Mouse (Mus musculus) myocyte (in vitro differentiated cells): ENCODE measurements around the gene Il12b. TPM values are rescaled to one million over a fixed set of nuclear protein-coding genes. Genes with fewer than 3 reads are reported as not detected.

ENCODE experiments used
- H3K27me3 ChIP-seq: one replicate; pipeline ENCODE4 v1.6.1; 2011; ENCODE audit not compliant: control insufficient read depth, insufficient read depth, insufficient read length
- H3K36me3 ChIP-seq: one replicate; pipeline ENCODE4 v1.6.1; 2011; ENCODE audit not compliant: control insufficient read depth, insufficient read depth
- H3K4me2 ChIP-seq: one replicate; pipeline ENCODE4 v1.6.1; 2011; ENCODE audit warnings: low read depth, control low read depth
- H3K4me3 ChIP-seq: one replicate; pipeline ENCODE4 v1.5.1; 2011; ENCODE audit warnings: mild to moderate bottlenecking, control low read depth, moderate library complexity
- H3K79me2 ChIP-seq: one replicate; pipeline ENCODE4 v1.6.1; 2011; ENCODE audit not compliant: control insufficient read depth, insufficient read depth
- H3ac ChIP-seq: one replicate; pipeline ENCODE4 v1.6.1; 2011; ENCODE audit not compliant: control insufficient read depth, insufficient read length
- CEBPB ChIP-seq: IDR thresholded peaks from 2 replicates; pipeline ENCODE4 v1.6.1; 2011; ENCODE audit warnings: mild to moderate bottlenecking, moderate library complexity; ENCODE audit not compliant: poor library complexity, insufficient read depth, severe bottlenecking
- E2F4 ChIP-seq: IDR thresholded peaks from one replicate; pipeline ENCODE4 v1.6.1; 2011; ENCODE audit warnings: mild to moderate bottlenecking, control low read depth, moderate library complexity; ENCODE audit not compliant: insufficient read depth
- MAX ChIP-seq: IDR thresholded peaks from one replicate; pipeline ENCODE4 v1.6.1; 2011; ENCODE audit warnings: low read depth, mild to moderate bottlenecking, control low read depth
- MYOD1 ChIP-seq, 3 experiments: IDR thresholded peaks; one replicate each; pipeline ENCODE4 v1.6.1; 2011; ENCODE audit warnings: control low read depth in 2 of 3, low read depth in 2 of 3, mild to moderate bottlenecking in 2 of 3, moderate library complexity in 1 of 3; ENCODE audit not compliant: insufficient read length in 2 of 3, control insufficient read depth in 1 of 3
- MYOG ChIP-seq, 3 experiments: IDR thresholded peaks; one replicate each; pipeline ENCODE4 v1.6.1; 2011; ENCODE audit warnings: control low read depth in 2 of 3, low read depth in 2 of 3, mild to moderate bottlenecking in 2 of 3; ENCODE audit not compliant: insufficient read length in 2 of 3, control insufficient read depth in 1 of 3, insufficient read depth in 1 of 3
- POLR2A ChIP-seq: IDR thresholded peaks from one replicate; pipeline ENCODE4 v1.6.1; 2011; ENCODE audit warnings: low read depth, mild to moderate bottlenecking, control low read depth, moderate library complexity; ENCODE audit not compliant: insufficient read length
- POLR2AphosphoS2 ChIP-seq: IDR thresholded peaks from one replicate; pipeline ENCODE4 v1.6.1; 2011; ENCODE audit warnings: low read depth, control low read depth; ENCODE audit not compliant: insufficient read length
- REST ChIP-seq: IDR thresholded peaks from one replicate; pipeline ENCODE4 v1.6.1; 2011; ENCODE audit warnings: mild to moderate bottlenecking, control low read depth, moderate library complexity; ENCODE audit not compliant: insufficient read depth, insufficient read length
- SRF ChIP-seq: IDR thresholded peaks from one replicate; pipeline ENCODE4 v1.6.1; 2011; ENCODE audit warnings: low read depth; ENCODE audit not compliant: control insufficient read depth, insufficient read length
- TCF12 ChIP-seq: IDR thresholded peaks from one replicate; pipeline ENCODE4 v1.6.1; 2011; ENCODE audit warnings: mild to moderate bottlenecking, control low read depth; ENCODE audit not compliant: poor library complexity, insufficient read depth, severe bottlenecking
- TCF3 ChIP-seq: IDR thresholded peaks from one replicate; pipeline ENCODE4 v1.6.1; 2011; ENCODE audit warnings: low read depth, control low read depth; ENCODE audit not compliant: insufficient read length
- USF1 ChIP-seq: IDR thresholded peaks from one replicate; pipeline ENCODE4 v1.6.1; 2011; ENCODE audit warnings: low read depth, mild to moderate bottlenecking, control low read depth, moderate library complexity
- polyA plus RNA-seq: library from polyadenylated mRNA; unstranded; fragments of >200 nt; fragmentation: generic; extraction: Trizol; gene quantifications from one replicate; pipeline ENCODE4 v1.2.1, GENCODE M21; 2012; ENCODE audit warnings: missing spikeins

Gene Il12b
- polyA plus RNA-seq, 1 experiment, result not detected

DNA sequence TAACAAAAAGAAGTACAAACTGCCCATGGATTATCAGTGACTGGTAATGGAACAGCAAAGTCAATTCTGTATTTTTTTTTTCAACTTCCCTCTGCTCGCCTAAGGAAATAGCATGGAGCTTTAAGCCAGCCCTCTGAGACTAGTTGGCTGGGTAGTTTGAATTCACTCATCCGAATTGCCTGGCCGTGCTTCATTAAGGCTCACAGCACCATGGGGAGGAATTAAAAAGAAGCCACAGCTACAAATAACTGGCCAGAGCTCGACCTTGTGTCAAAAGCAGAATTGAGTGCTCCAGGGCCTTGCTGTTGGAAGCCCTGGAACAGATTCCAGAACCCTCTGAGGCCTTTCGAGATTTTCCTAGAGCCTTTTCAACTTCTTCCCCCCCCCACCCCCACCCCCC, 8.8 kb downstream of the Il12b start:
- Histone ChIP-seq H3ac (no peak overlapping the region), H3K79me2 (no peaks in the 10 kb centered on the region), H3K27me3 (no peaks in the 10 kb centered on the region), H3K4me3 (no peak overlapping the region), H3K36me3 (no peaks in the 10 kb centered on the region), H3K4me2 (no peak overlapping the region)
- TF ChIP-seq MYOD1 (IDR thresholded peaks at IDR 0.05; ENCODE audit: control insufficient read depth in 1 of 3, insufficient read length in 2 of 3, low read depth in 2 of 3) (no peak), MAX (no peak), POLR2A (no peak), USF1 (no peak), TCF3 (no peak), SRF (no peak), POLR2AphosphoS2 (no peak), MYOG (IDR thresholded peaks at IDR 0.05; ENCODE audit: control insufficient read depth in 1 of 3, insufficient read depth in 1 of 3, insufficient read length in 2 of 3, low read depth in 2 of 3) (no peak), TCF12 (no peak), E2F4 (no peak), CEBPB (no peak), REST (no peak)

DNA sequence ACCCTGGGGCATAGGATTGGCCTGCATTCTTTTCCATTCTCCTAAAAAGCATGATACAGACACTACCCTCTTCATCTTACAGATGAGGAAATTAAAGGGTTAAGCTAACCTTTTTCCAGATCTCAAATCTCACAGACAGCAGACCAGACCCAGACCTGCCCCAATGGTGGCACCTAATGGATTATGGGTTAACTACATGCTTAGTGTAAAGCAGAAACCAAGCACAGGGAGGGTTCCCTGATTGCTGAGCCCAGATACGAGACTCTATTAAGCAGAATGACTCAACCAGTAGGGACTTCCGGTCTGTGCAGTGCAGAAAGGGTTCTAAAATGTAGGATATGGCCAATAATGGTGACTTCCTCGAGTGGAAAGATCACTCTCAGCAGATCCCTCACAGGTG, 10.6 kb downstream of the Il12b start:
- TF ChIP-seq POLR2AphosphoS2 (no peak), REST (no peak), USF1 (no peak), TCF12 (no peak), POLR2A (no peak), E2F4 (no peak), TCF3 (no peak), MYOG (IDR thresholded peaks at IDR 0.05; ENCODE audit: control insufficient read depth in 1 of 3, insufficient read depth in 1 of 3, insufficient read length in 2 of 3, low read depth in 2 of 3) (no peak), CEBPB (no peak), MYOD1 (IDR thresholded peaks at IDR 0.05; ENCODE audit: control insufficient read depth in 1 of 3, insufficient read length in 2 of 3, low read depth in 2 of 3) (no peak), SRF (no peak), MAX (no peak)
- Histone ChIP-seq H3K36me3 (no peaks in the 10 kb centered on the region), H3ac (no peak overlapping the region), H3K79me2 (no peaks in the 10 kb centered on the region), H3K27me3 (no peaks in the 10 kb centered on the region), H3K4me3 (no peak overlapping the region), H3K4me2 (no peak overlapping the region)

DNA sequence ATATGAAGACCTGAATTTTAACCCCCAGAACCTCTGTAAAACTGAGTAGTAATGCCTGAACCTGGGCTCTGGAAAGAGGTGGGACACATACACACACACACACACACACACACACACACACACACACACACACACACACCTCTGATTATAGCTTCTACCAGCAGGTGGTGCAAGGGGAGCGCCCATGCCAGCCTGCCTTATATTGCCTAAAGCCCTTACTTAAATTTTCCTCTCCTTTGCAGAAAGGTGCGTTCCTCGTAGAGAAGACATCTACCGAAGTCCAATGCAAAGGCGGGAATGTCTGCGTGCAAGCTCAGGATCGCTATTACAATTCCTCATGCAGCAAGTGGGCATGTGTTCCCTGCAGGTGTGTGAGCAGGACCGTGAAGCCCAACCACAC, 12.4 kb downstream of the Il12b start:
- Histone ChIP-seq H3ac (no peak overlapping the region), H3K4me2 (no peak overlapping the region), H3K36me3 (no peaks in the 10 kb centered on the region), H3K27me3 (no peaks in the 10 kb centered on the region), H3K4me3 (no peak overlapping the region), H3K79me2 (no peaks in the 10 kb centered on the region)
- TF ChIP-seq TCF12 (no peak), SRF (no peak), MYOG (IDR thresholded peaks at IDR 0.05; ENCODE audit: control insufficient read depth in 1 of 3, insufficient read depth in 1 of 3, insufficient read length in 2 of 3, low read depth in 2 of 3) (no peak), REST (no peak), MAX (no peak), POLR2AphosphoS2 (no peak), E2F4 (no peak), TCF3 (no peak), MYOD1 (IDR thresholded peaks at IDR 0.05; ENCODE audit: control insufficient read depth in 1 of 3, insufficient read length in 2 of 3, low read depth in 2 of 3) (no peak), POLR2A (no peak), USF1 (no peak), CEBPB (no peak)

DNA sequence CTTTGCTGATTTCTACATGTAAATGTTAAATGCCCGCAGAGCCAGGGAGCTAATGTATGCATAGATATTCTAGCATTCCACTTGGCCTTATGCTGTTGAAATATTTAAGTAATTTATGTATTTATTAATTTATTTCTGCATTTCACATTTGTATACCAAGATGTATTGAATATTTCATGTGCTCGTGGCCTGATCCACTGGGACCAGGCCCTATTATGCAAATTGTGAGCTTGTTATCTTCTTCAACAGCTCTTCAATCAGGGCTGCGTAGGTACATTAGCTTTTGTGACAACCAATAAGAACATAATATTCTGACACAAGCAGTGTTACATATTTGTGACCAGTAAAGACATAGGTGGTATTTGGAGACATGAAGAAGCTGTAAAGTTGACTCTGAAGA, 13.5 kb downstream of the Il12b start:
- TF ChIP-seq CEBPB (no peak), USF1 (no peak), REST (no peak), TCF12 (no peak), POLR2AphosphoS2 (no peak), TCF3 (no peak), SRF (no peak), MAX (no peak), MYOG (IDR thresholded peaks at IDR 0.05; ENCODE audit: control insufficient read depth in 1 of 3, insufficient read depth in 1 of 3, insufficient read length in 2 of 3, low read depth in 2 of 3) (no peak)
- H3K27me3 ChIP-seq, result no peaks in the 10 kb centered on the region
- no peak overlapping the region for H3ac ChIP-seq
- H3K79me2 ChIP-seq, result no peaks in the 10 kb centered on the region
- H3K4me3 ChIP-seq, result no peak overlapping the region
- no peaks in the 10 kb centered on the region for H3K36me3 ChIP-seq
- H3K4me2 ChIP-seq, result no peak overlapping the region

DNA sequence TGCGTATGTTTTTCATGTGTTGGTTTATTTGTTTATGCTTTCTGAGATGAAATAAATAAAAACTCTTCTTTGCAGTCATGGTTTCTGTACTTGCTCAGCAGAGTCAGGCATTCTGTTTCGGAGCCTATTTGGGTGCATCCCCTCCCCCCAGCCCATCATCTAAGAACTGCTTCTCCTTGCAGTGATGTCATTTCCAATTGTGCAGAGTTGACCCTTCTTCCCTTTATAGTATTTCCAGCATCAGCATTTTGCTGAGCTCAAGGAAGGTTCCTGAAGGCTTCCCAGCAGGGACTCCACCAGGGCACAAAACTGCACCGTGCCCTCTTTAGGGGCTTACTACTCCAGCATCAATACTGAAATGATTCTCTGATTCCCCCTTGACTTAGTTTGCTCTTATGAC, 14.7 kb downstream of the Il12b start:
- H3K4me2 ChIP-seq, result no peak overlapping the region
- TF ChIP-seq POLR2A (no peak), MAX (no peak), SRF (no peak), POLR2AphosphoS2 (no peak), MYOG (IDR thresholded peaks at IDR 0.05; ENCODE audit: control insufficient read depth in 1 of 3, insufficient read depth in 1 of 3, insufficient read length in 2 of 3, low read depth in 2 of 3) (no peak), REST (no peak), TCF12 (no peak), E2F4 (no peak), TCF3 (no peak), CEBPB (no peak), MYOD1 (IDR thresholded peaks at IDR 0.05; ENCODE audit: control insufficient read depth in 1 of 3, insufficient read length in 2 of 3, low read depth in 2 of 3) (no peak), USF1 (no peak)
- no peaks in the 10 kb centered on the region for H3K79me2 ChIP-seq
- H3ac ChIP-seq, result no peak overlapping the region
- no peak overlapping the region for H3K4me3 ChIP-seq
- H3K27me3 ChIP-seq, result no peaks in the 10 kb centered on the region
- H3K36me3 ChIP-seq, result no peaks in the 10 kb centered on the region
